Mouse (Mus musculus) kidney, adult 2 months (tissue): Measurements from ENCODE around the gene Mrgprh.

ENCODE experiments used
- CTCF ChIP-seq: fragments of 200-500 bp; conservative IDR thresholded peaks from 2 replicates; pipeline ENCODE4 v1.5.1; 2011; ENCODE audit warnings: low read depth, mild to moderate bottlenecking, control low read depth, low read length, moderate library complexity, mixed read lengths; ENCODE audit not compliant: insufficient read depth, insufficient read length
- POLR2A ChIP-seq: fragments of 200-500 bp; IDR thresholded peaks from one replicate; pipeline ENCODE4 v1.6.1; 2011; ENCODE audit warnings: low read depth, low read length, control low read depth

DNA sequence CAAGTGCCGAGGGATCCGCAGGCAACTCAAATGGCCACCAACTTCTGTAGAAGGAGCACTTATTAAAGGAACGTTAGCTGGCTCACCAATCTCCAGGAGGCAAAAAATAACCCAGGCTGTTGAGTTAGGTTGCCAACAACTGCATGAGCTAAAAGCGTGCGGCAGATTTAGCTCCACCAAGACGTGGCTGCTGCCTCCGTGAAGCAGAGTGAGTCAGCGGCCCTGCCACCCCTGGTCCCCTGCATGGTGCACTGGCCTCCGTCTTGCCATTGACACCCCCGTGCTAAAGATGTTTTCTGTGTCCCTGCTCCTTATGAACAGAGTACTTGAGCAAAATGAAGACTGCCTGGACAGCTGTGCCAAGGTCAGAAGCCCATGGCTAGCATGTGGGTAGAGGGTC is 9.0 kb upstream of the Mrgprh start:
- no peak for TF ChIP-seq CTCF
- TF ChIP-seq POLR2A = no peak
